Mouse (Mus musculus) brown adipose tissue, adult 24 weeks (tissue): ENCODE measurements at regions not wholly inside any gene's neighbourhood (a gene's known extent, or its start where the extent isn't known, plus 50 kb on each side); places are given as distances from the start of the nearest gene placed in this dataset.
A peak's percentile ranks its signal among the peaks of the same experiment; 100 is the strongest.

Source experiments
- H3K27ac ChIP-seq: fragments of 200-500 bp; replicated peaks from 2 replicates; pipeline ENCODE4 v1.5.1; 2012; ENCODE audit warnings: low read depth, mild to moderate bottlenecking, low read length
- H3K4me1 ChIP-seq: fragments of 200-500 bp; 2 replicates; pipeline ENCODE4 v1.6.1; 2012; ENCODE audit warnings: low read length, mixed read lengths; ENCODE audit not compliant: control insufficient read depth, insufficient read depth, insufficient read length
- H3K4me3 ChIP-seq: fragments of 200-500 bp; 2 replicates; pipeline ENCODE4 v1.5.1; 2012; ENCODE audit warnings: low read depth, mild to moderate bottlenecking, low read length, moderate library complexity; ENCODE audit not compliant: insufficient read depth

DNA sequence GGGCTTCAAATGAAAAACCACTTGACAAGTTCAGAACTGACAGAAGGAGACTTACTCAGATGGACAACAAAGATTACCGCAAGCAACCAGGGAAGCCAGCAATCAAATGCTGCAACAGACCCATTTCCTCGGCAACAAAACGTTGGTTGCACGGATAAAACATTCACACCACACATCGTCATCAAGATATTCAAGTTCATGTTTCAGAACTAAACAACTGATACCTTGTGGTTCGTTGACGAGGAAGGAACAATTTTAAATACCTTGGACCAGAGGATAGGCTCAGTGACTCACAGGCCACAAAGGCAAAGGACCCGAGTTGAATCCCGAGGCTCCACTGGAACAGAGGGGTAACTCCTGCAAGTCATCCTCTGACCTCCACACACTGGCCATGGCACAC is 339.1 kb downstream of the Rapgef2 start:
- Histone ChIP-seq H3K4me1 (no peaks in the 10 kb centered on the region), H3K27ac (no peak overlapping the region), H3K4me3 (no peak overlapping the region)

- Histone ChIP-seq H3K27ac (no peak overlapping the region), H3K4me3 (no peak overlapping the region), H3K4me1 (no peaks in the 10 kb centered on the region)
Measured at GRCm38 (mm10) chr3:78944185-78944584, 342.1 kb downstream of the Rapgef2 start.

DNA sequence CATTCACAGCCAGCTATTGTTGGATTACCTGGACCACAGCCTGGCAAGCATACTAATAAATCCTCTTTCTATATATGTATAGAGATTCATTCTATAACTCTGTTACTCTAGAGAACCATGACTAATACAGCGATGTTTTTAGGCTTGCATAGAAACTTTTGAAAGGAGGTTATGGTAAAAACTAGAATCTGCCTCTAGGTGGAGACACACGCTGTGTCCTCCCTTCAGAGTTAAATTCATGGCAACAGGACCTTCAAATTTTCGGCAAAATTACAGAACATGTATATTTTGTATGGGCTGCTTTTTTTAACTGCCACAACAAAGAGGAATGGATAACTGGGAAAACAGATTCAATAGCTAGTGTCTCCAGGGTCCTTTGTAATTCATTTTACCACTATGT is 353.3 kb downstream of the Rapgef2 start:
- Histone ChIP-seq H3K4me1 (no peaks in the 10 kb centered on the region), H3K27ac (no peak overlapping the region), H3K4me3 (no peak overlapping the region)

DNA sequence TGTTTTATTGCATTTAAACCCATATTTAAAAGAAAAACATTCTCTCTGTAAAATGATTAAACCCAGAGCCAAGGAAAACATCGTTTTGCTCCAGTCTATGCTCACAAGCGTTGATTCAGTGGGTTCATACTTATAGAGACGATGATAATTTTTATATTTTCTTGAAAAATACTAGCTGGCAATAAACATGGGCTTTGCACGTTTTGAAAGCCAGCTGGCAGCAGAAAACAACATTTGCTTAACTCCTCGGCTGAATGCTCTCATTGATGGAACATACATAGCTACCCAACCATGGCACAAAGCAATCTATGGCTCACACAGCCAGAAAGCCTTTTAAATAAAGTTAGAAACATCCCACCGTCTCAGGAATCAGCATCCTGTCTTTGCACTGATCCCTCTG is 366.5 kb downstream of the Rapgef2 start:
- H3K4me1 ChIP-seq, result no peaks in the 10 kb centered on the region
- no peak overlapping the region for H3K4me3 ChIP-seq
- no peak overlapping the region for H3K27ac ChIP-seq

GRCm38 (mm10) chr3:78919407-78919806 is 366.9 kb downstream of the Rapgef2 start:
- Histone ChIP-seq H3K4me1 (no peaks in the 10 kb centered on the region), H3K4me3 (peak overlapping the region; percentile 42), H3K27ac (no peak overlapping the region)

GRCm38 (mm10) chr3:78908196-78908844 is 378.0 kb downstream of the Rapgef2 start:
- Histone ChIP-seq H3K4me3 (no peak overlapping the region), H3K4me1 (no peaks in the 10 kb centered on the region), H3K27ac (no peak overlapping the region)

GRCm38 (mm10) chr3:78907778-78908177 is 378.5 kb downstream of the Rapgef2 start:
- H3K4me3 ChIP-seq, result no peak overlapping the region
- no peak overlapping the region for H3K27ac ChIP-seq
- no peaks in the 10 kb centered on the region for H3K4me1 ChIP-seq

GRCm38 (mm10) chr3:78901838-78902484 is 384.4 kb downstream of the Rapgef2 start:
- H3K4me1 ChIP-seq, result peaks cover 4% of the 10 kb centered on the region; the same call in 1 of the 2 replicates
- no peak overlapping the region for H3K4me3 ChIP-seq
- no peak overlapping the region for H3K27ac ChIP-seq

- no peak overlapping the region for H3K27ac ChIP-seq
- H3K4me3 ChIP-seq, result no peak overlapping the region
- peaks cover 4% of the 10 kb centered on the region; the same call in 1 of the 2 replicates for H3K4me1 ChIP-seq
Measured at GRCm38 (mm10) chr3:78901016-78901837, 385.1 kb downstream of the Rapgef2 start.

DNA sequence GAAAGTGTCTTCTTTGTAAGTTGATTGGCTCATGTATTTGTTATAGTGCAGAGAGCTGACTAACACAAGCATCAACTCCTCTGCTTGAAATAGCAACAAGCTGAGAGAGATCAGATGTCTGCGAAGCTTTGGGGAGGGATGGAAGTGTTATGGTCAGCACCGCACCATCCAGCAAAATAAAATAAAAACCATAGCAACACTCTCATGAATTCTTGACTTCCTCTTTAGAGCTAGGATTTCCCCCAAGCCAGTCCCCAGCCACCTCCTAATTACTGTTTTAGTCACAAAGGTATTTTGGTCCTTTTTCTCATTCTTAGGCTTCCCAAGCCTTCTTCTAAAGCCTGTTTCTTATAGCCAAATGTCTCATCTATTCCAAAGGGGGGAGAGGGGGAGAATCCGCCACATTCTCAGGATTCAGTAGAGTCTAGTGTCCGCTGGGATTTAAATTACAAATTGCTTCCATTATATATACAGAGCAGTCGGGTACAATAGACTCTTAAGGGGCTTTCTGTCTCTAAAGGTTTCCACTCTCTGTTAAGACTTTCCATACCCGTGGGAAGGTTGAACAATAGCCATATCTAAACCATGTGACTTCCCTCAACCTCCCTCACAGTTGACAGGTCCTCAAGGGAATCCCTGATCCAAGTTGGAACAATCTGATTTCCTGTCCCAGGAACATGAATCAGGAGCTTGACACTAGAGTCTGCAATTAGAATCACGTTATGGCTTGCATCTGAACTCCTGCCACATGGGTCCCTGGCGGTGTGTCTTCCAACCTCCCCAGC is 386.7 kb downstream of the Rapgef2 start:
- Histone ChIP-seq H3K27ac (no peak overlapping the region), H3K4me3 (no peak overlapping the region), H3K4me1 (peaks cover 4% of the 10 kb centered on the region; the same call in 1 of the 2 replicates)

DNA sequence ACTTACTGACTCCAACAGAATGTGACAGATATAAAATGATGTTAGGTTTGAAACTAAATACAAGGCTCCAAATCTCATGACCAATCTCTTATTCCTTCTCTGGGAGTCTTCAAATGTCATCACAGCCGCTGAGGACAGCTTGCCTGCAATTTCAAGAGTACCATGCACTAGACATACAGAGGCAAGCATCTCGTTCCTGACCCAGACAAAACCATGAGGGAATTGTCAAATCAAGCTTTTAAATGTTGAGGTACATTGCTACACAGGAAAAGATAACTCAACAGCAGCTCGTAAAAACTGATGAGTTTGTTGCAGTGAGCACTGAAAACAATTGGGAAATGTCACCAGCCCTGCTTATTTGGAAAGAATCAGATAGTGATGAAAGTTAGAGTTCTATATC is 397.0 kb downstream of the Rapgef2 start:
- Histone ChIP-seq H3K27ac (no peak overlapping the region), H3K4me3 (no peak overlapping the region), H3K4me1 (no peaks in the 10 kb centered on the region)

GRCm38 (mm10) chr3:78884715-78885114 is 401.6 kb downstream of the Rapgef2 start:
- Histone ChIP-seq H3K4me3 (no peak overlapping the region), H3K4me1 (no peaks in the 10 kb centered on the region), H3K27ac (no peak overlapping the region)

- H3K27ac ChIP-seq, result no peak overlapping the region
- no peak overlapping the region for H3K4me3 ChIP-seq
- no peaks in the 10 kb centered on the region for H3K4me1 ChIP-seq
Measured at GRCm38 (mm10) chr3:78884029-78884428, 402.3 kb downstream of the Rapgef2 start.

GRCm38 (mm10) chr3:78880072-78880471 is 406.2 kb downstream of the Rapgef2 start:
- Histone ChIP-seq H3K27ac (no peak overlapping the region), H3K4me3 (no peak overlapping the region), H3K4me1 (no peaks in the 10 kb centered on the region)

DNA sequence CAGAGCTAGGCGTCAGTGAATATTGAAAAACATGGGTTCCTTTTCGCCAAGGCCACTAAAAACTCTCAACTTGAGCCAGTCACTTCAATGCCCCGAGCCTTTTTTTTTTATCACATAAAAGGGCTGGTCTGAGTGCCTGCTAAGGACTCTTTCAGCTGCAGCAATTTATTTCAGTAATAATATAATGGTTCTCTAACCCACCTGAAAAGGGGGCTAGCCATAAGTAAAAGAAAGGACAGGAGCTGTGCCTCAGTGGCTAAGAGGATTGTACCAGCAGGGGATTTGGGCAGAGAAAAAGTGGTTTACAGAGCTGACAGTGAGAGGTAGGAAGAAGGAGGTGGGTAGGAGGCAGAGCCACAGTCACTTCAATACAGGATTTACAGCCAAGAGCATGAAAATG is 409.0 kb downstream of the Rapgef2 start:
- Histone ChIP-seq H3K4me3 (no peak overlapping the region), H3K4me1 (no peaks in the 10 kb centered on the region), H3K27ac (no peak overlapping the region)
